Mouse (Mus musculus) CD4-positive, CD25-positive, alpha-beta regulatory T cell, adult 2 months (primary cell): ENCODE measurements around the gene Pno1.

Experiments
- DNase-seq: peaks from one replicate; pipeline ENCODE4 v3.0.0-alpha.2; 2012; ENCODE audit warnings: low read depth, low spot score

The Pno1 gene

DNA sequence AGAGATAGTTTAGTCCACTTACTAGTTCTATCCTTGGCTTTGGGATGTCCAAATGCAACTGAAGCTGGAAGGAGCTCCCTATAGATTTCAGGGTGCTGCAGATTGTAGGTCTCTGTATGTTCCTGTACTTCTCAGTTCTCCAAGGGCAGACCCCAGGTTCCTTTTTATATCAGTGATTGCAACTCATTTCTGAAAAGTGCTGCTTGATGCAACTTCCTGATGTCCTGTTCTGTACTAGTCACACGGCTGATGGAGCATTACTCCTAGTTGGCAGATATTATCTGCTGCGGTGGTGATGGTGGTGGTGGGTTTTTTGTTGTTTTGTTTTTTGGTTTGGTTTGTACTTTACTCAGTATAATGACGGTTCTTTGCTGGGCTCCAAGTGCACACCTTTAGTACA, 30.6 kb downstream of the Pno1 start:
- no peak for DNase-seq

DNA sequence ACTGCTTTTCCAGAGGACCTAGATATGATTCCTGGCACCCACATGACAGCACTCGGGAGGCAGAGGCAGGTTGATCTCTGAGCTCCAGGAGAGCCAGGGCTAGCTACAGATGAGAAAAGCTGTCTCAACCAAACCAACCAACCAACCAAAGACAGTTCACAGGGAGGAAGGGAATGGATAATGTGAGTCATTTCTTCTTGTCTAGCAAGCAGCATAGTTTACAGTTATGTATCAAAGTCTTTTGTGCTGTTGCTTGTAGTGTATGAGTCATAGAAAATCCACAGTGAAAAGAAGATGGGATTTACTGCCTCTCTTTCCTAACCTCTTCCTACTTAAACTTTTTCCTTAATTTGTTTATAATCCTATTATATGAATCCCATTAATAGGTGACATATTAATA, 34.7 kb downstream of the Pno1 start:
- peak; percentile 18 for DNase-seq

- no peak for DNase-seq
Measured at GRCm38 (mm10) chr11:17172300-17172699, 39.1 kb downstream of the Pno1 start.

- no peak for DNase-seq
Measured at GRCm38 (mm10) chr11:17170938-17171729, 40.2 kb downstream of the Pno1 start.

DNA sequence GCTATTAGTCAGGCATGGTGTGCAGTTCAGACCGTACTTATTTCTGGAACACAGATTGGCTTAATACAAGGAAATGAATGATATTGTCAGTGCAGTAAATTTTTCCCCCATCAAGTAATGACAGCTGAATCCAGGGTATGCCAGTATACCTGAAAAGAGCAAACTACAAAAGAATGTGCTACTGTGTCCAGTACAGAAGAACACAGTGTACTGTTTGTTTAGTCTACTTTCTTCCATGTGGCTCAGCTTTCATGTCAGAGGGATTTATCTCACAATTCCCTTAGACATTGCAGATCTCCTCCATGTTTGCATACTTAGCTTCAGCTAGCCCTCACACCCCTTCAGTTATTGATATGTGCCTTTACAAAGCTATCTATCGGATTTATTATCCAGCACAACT, 42.1 kb downstream of the Pno1 start:
- no peak for DNase-seq

DNA sequence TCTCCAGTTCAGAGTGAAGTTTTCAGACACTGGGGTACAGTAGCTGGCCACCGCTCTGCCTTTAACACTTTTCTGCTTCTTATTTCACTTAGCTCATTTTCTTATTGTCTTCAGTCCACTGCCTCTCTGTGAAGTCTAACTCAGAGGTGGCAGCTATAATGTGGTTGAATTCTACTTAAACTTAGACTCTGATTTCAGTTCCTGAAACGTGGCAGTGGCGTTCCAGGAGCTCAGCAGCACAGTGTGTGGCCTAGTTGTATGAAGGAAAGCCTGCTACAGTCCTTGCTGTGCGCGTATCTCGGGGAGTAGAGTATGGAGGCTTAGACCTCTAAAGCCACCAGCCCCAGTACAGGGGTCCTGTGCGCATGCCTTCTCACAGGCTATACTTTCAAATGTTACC, 44.7 kb downstream of the Pno1 start:
- DNase-seq = no peak

GRCm38 (mm10) chr11:17163956-17164355, 47.4 kb downstream of the Pno1 start:
- no peak for DNase-seq

DNA sequence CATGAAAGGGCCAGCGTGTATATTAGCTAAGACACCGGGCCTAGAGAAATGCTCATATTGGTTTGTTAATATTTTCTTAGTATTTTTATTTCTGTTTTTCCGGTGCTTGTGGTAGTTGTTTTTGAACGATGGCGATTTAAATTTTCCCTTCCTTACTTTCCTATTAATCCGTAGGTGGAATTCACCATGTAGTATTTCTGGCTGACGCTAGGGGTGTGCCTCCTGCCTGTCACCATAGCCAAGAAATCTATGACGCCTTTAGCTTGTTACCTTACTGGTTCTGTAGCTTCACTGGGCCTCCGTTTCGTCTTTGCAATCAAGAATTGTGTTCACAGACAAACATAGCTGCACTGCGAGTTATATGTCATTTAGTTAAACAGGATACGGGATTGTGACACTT, 51.1 kb downstream of the Pno1 start:
- peak; percentile 80 for DNase-seq

- DNase-seq = peak; percentile 54
Measured at GRCm38 (mm10) chr11:17159738-17160241, 51.6 kb downstream of the Pno1 start.

- peak; percentile 98 for DNase-seq
Measured at GRCm38 (mm10) chr11:17158858-17159737, 52.3 kb downstream of the Pno1 start, which contains the start of gene Ppp3r1. TSS of gene Ppp3r1 (plus strand) at chr11:17159263.
